Mouse (Mus musculus) heart, embryonic 12.5 days (tissue): ENCODE results near the gene Ppp2r5d. TPM values are rescaled to one million over a fixed set of nuclear protein-coding genes. Genes with fewer than 3 reads are reported as not detected.

Source experiments
- ATAC-seq: fragments of 200-750 bp; cut with Nextera tagmentation; 2 replicates; pipeline ENCODE4 v1.8.0; 2017; ENCODE audit warnings: moderate TSS enrichment, moderate library complexity; ENCODE audit not compliant: insufficient number of reproducible peaks, low FRiP score
- H3K27ac ChIP-seq: fragments of 300-500 bp; sonication (generic); 2 replicates; pipeline ENCODE4 v1.5.1; 2016; ENCODE audit warnings: mild to moderate bottlenecking, moderate library complexity; ENCODE audit not compliant: poor library complexity, severe bottlenecking
- H3K27me3 ChIP-seq: fragments of 300-500 bp; sonication (generic); replicated peaks from 2 replicates; pipeline ENCODE4 v1.6.1; 2016; ENCODE audit warnings: mild to moderate bottlenecking, moderate library complexity
- H3K36me3 ChIP-seq: fragments of 300-500 bp; sonication (generic); 2 replicates; pipeline ENCODE4 v1.6.1; 2016; ENCODE audit warnings: mild to moderate bottlenecking, moderate library complexity
- H3K4me1 ChIP-seq: fragments of 300-500 bp; sonication (generic); replicated peaks from 2 replicates; pipeline ENCODE4 v1.6.1; 2016; ENCODE audit warnings: mild to moderate bottlenecking
- H3K4me2 ChIP-seq: fragments of 300-500 bp; sonication (generic); 2 replicates; pipeline ENCODE4 v1.6.1; 2016; ENCODE audit warnings: mild to moderate bottlenecking, moderate library complexity
- H3K4me3 ChIP-seq: fragments of 300-500 bp; sonication (generic); 2 replicates; pipeline ENCODE4 v1.5.1; 2016; ENCODE audit warnings: mild to moderate bottlenecking
- H3K9ac ChIP-seq: fragments of 300-500 bp; sonication (generic); 2 replicates; pipeline ENCODE4 v1.6.1; 2016; ENCODE audit warnings: mild to moderate bottlenecking, moderate library complexity
- H3K9me3 ChIP-seq: fragments of 300-500 bp; sonication (generic); replicated peaks from 2 replicates; pipeline ENCODE4 v1.6.1; 2016; ENCODE audit warnings: mild to moderate bottlenecking, moderate library complexity
- WGBS: fragments of 180-500 bp; shearing (Covaris S2); methylation state at CpG from one replicate; pipeline ENCODE4 v1.1.7; 2016; 5-methylcytosine and 5-hydroxymethylcytosine counted together
- polyA plus RNA-seq: library from polyadenylated mRNA; unstranded; fragments of >200 nt; fragmentation: Nextera tagmentation; extraction: Ambion mirVana; gene quantifications from 2 replicates; pipeline ENCODE4 v1.2.1, GENCODE M21; 2016

Gene Ppp2r5d
- 62.8 TPM in 2 replicates for polyA plus RNA-seq

- 1% methylated on average over 48 of the region's 48 CpGs for WGBS
- Histone ChIP-seq H3K4me3 (peak within 1 kb of the TSS; percentile 88), H3K4me2 (peak within 1 kb of the TSS; percentile 94), H3K36me3 (no peaks in the 10 kb centered on the region), H3K27ac (peak within 1 kb of the TSS; percentile 89), H3K27me3 (no peaks in the 10 kb centered on the region), H3K4me1 (peaks cover 41% of the 10 kb centered on the region), H3K9me3 (no peaks in the 10 kb centered on the region), H3K9ac (peak within 1 kb of the TSS; percentile 92)
- peak; percentile 94 for ATAC-seq
Observed at GRCm38 (mm10) chr17:46704887-46705835, at the start of gene Ppp2r5d. Gene Ppp2r5d (minus strand): TSS chr17:46705111.

GRCm38 (mm10) chr17:46751794-46752556 lies 47.1 kb upstream of the Ppp2r5d start, which contains the start of gene Cnpy3:
Gene Cnpy3 (minus strand): TSS chr17:46752214.
- WGBS, result under 1% methylated on average over 58 of the region's 58 CpGs
- peak within 1 kb of the TSS; percentile 72 for H3K4me3 ChIP-seq

GRCm38 (mm10) chr17:46751056-46751793 lies 46.3 kb upstream of the Ppp2r5d start:
- WGBS, result 31% methylated on average over 16 of the region's 16 CpGs
- Histone ChIP-seq H3K9me3 (peaks cover 8% of the 10 kb centered on the region; the same call in 1 of the 2 replicates), H3K4me2 (peak overlapping the region; percentile 93), H3K27me3 (peaks cover 4% of the 10 kb centered on the region; the same call in 1 of the 2 replicates), H3K27ac (peak overlapping the region; percentile 89), H3K36me3 (peaks cover 17% of the 10 kb centered on the region), H3K9ac (peak overlapping the region; percentile 85), H3K4me1 (peaks cover 10% of the 10 kb centered on the region), H3K4me3 (peak overlapping the region; percentile 72)
- peak; percentile 49 for ATAC-seq

More at GRCm38 (mm10) chr17:46751794-46752556, 47.1 kb upstream of the Ppp2r5d start, which contains the start of gene Cnpy3:
- Histone ChIP-seq H3K36me3 (peaks cover 9% of the 10 kb centered on the region; the same call in 1 of the 2 replicates), H3K27me3 (peaks cover 4% of the 10 kb centered on the region; the same call in 1 of the 2 replicates), H3K9me3 (peaks cover 8% of the 10 kb centered on the region; the same call in 1 of the 2 replicates), H3K4me1 (peaks cover 10% of the 10 kb centered on the region), H3K4me2 (peak within 1 kb of the TSS; percentile 93), H3K9ac (peak within 1 kb of the TSS; percentile 85), H3K27ac (peak within 1 kb of the TSS; percentile 89)
- peak; percentile 99 for ATAC-seq

GRCm38 (mm10) chr17:46750580-46750979 lies 45.7 kb upstream of the Ppp2r5d start:
- 90% methylated on average over 4 of the region's 4 CpGs for WGBS
- peak overlapping the region; percentile 93 for H3K4me2 ChIP-seq
- H3K9me3 ChIP-seq, result peaks cover 8% of the 10 kb centered on the region; the same call in 1 of the 2 replicates
- peaks cover 10% of the 10 kb centered on the region for H3K4me1 ChIP-seq
- ATAC-seq, result no peak
- no peak overlapping the region for H3K27ac ChIP-seq
- H3K27me3 ChIP-seq, result no peaks in the 10 kb centered on the region
- H3K36me3 ChIP-seq, result peaks cover 23% of the 10 kb centered on the region
- H3K4me3 ChIP-seq, result peak overlapping the region; percentile 72
- peak overlapping the region; percentile 85; the same call in 1 of the 2 replicates for H3K9ac ChIP-seq

- WGBS, result 76% methylated on average over 5 of the region's 5 CpGs
- Histone ChIP-seq H3K27me3 (no peaks in the 10 kb centered on the region), H3K4me1 (peaks cover 10% of the 10 kb centered on the region), H3K27ac (no peak overlapping the region), H3K4me2 (no peak overlapping the region), H3K9ac (no peak overlapping the region), H3K4me3 (no peak overlapping the region), H3K36me3 (peaks cover 33% of the 10 kb centered on the region), H3K9me3 (peaks cover 4% of the 10 kb centered on the region; the same call in 1 of the 2 replicates)
- no peak for ATAC-seq
Observed at GRCm38 (mm10) chr17:46749282-46749681, 44.4 kb upstream of the Ppp2r5d start.

- peaks cover 10% of the 10 kb centered on the region for H3K4me1 ChIP-seq
- no peak overlapping the region for H3K4me3 ChIP-seq
- no peaks in the 10 kb centered on the region for H3K9me3 ChIP-seq
- no peak overlapping the region for H3K27ac ChIP-seq
- peaks cover 48% of the 10 kb centered on the region for H3K36me3 ChIP-seq
- WGBS, result 87% methylated on average over 2 of the region's 2 CpGs
- no peak for ATAC-seq
- no peaks in the 10 kb centered on the region for H3K27me3 ChIP-seq
- H3K9ac ChIP-seq, result no peak overlapping the region
- no peak overlapping the region for H3K4me2 ChIP-seq
Observed at GRCm38 (mm10) chr17:46747806-46748205, 42.9 kb upstream of the Ppp2r5d start.

GRCm38 (mm10) chr17:46747234-46747633 lies 42.3 kb upstream of the Ppp2r5d start:
- Histone ChIP-seq H3K9ac (no peak overlapping the region), H3K27ac (no peak overlapping the region), H3K36me3 (peaks cover 54% of the 10 kb centered on the region), H3K9me3 (no peaks in the 10 kb centered on the region), H3K27me3 (no peaks in the 10 kb centered on the region), H3K4me2 (no peak overlapping the region), H3K4me1 (peaks cover 10% of the 10 kb centered on the region), H3K4me3 (no peak overlapping the region)
- 78% methylated on average over 8 of the region's 8 CpGs for WGBS
- no peak for ATAC-seq

- 84% methylated on average over 2 of the region's 2 CpGs for WGBS
- no peak for ATAC-seq
- no peaks in the 10 kb centered on the region for H3K27me3 ChIP-seq
Observed at GRCm38 (mm10) chr17:46745506-46745905, 40.6 kb upstream of the Ppp2r5d start.

GRCm38 (mm10) chr17:46742986-46743385 lies 38.1 kb upstream of the Ppp2r5d start:
- no peaks in the 10 kb centered on the region for H3K27me3 ChIP-seq
- H3K9ac ChIP-seq, result no peak overlapping the region
- H3K9me3 ChIP-seq, result no peaks in the 10 kb centered on the region
- no peaks in the 10 kb centered on the region for H3K4me1 ChIP-seq
- no peak overlapping the region for H3K27ac ChIP-seq
- H3K4me2 ChIP-seq, result no peak overlapping the region
- H3K36me3 ChIP-seq, result peaks cover 63% of the 10 kb centered on the region
- no peak for ATAC-seq
- H3K4me3 ChIP-seq, result no peak overlapping the region
- 90% methylated on average over 9 of the region's 9 CpGs for WGBS

More at GRCm38 (mm10) chr17:46745506-46745905, 40.6 kb upstream of the Ppp2r5d start:
- Histone ChIP-seq H3K36me3 (peaks cover 63% of the 10 kb centered on the region), H3K4me3 (no peak overlapping the region), H3K4me1 (peaks cover 3% of the 10 kb centered on the region), H3K9me3 (no peaks in the 10 kb centered on the region), H3K27ac (no peak overlapping the region), H3K9ac (no peak overlapping the region), H3K4me2 (no peak overlapping the region)

- H3K9ac ChIP-seq, result no peak overlapping the region
- peaks cover 55% of the 10 kb centered on the region for H3K36me3 ChIP-seq
- no peak overlapping the region for H3K4me2 ChIP-seq
- no peaks in the 10 kb centered on the region for H3K27me3 ChIP-seq
- H3K4me3 ChIP-seq, result no peak overlapping the region
- H3K4me1 ChIP-seq, result no peaks in the 10 kb centered on the region
- no peak overlapping the region for H3K27ac ChIP-seq
- 74% methylated on average over 6 of the region's 6 CpGs for WGBS
- no peaks in the 10 kb centered on the region for H3K9me3 ChIP-seq
- peak; percentile 84 for ATAC-seq
Observed at GRCm38 (mm10) chr17:46741305-46741704, 36.4 kb upstream of the Ppp2r5d start.
